Mouse (Mus musculus): ENCODE results near the gene Fbln2. TPM values are rescaled to one million over a fixed set of nuclear protein-coding genes. Genes with fewer than 3 reads are reported as not detected.
A peak's percentile ranks its signal among the peaks of the same experiment; 100 is the strongest.

Gene Fbln2
- polyA plus RNA-seq, 1 experiment from 2014 or later: 22.9 TPM

DNA sequence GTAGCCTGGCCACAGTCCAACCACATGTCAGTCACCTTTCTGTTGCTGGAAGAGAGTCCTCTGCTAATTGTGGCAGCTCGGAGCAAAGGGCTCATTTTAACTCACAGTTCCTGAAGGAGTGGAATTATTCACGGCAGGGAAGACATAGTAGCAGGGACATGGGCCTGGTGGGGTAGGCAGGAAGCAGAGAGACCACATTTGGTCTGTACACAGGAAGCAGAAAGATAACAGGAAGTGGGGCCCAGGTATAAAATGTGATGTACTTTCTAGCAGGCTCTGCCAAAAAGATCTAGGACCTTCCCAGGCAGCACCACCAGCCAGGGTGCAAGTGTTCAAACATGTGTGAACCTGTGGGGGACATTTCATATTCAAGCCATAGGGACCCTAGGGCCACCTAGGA, 39.9 kb upstream of the Fbln2 start:
- ATAC-seq (ENCODE audit: insufficient read depth) (no peak), DNase-seq (no peak)
- Histone ChIP-seq H3K4me2 (no peak overlapping the region), H3K9ac (no peak overlapping the region), H3K4me3 (ENCODE audit: low read depth, low read length) (no peak overlapping the region), H3K9me3 (ENCODE audit: low read depth, low read length) (no peaks in the 10 kb centered on the region), H3K27me3 (ENCODE audit: insufficient read depth, low read length) (no peaks in the 10 kb centered on the region), H3K36me3 (ENCODE audit: insufficient read depth) (peaks cover 7% of the 10 kb centered on the region; the same call in 1 of the 2 replicates), H3K4me1 (ENCODE audit: insufficient read depth) (no peaks in the 10 kb centered on the region), H3K27ac (ENCODE audit: low read depth) (no peak overlapping the region)
- WGBS: 62% methylated on average over 2 of the region's 2 CpGs
- TF ChIP-seq CTCF (IDR thresholded peaks at IDR 0.05; ENCODE audit: low read depth): no peak

DNA sequence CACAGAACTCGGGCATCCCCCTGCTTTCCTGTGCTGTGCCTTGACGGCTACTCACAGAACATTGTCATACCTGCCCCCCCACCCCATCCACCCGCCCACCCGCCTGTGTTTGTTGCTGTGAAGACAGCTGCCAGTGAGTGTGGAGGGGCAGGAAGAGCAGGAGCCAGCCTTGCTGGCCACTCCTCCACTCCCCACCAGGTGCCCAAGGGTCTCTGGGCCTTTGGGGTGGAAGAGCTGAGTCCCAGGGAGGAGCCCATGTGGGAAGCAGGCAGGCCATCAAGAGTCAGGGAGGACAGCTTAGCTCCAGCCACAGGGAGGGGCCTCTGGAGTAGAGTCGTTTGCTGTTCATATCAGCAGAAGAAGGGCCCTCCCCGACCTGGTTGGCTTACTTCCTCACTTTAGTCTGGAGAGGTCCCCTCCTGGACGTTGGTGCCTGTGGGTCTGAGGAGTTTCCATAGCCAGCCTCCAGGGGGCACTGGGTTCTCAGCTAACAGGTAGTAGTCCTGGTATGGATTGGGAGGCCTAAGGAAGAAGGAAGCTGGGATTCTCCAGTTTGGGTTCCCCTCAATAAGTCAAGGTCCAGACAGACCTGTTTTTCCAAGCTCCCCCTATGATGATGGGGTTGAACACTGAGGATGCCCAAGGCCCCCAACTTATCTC, 38.9 kb upstream of the Fbln2 start:
- Histone ChIP-seq H3K9ac (no peak overlapping the region), H3K9me3 (ENCODE audit: low read depth, low read length) (no peaks in the 10 kb centered on the region), H3K36me3 (ENCODE audit: insufficient read depth) (peaks cover 7% of the 10 kb centered on the region; the same call in 1 of the 2 replicates), H3K27ac (ENCODE audit: low read depth) (no peak overlapping the region), H3K4me2 (no peak overlapping the region), H3K4me1 (ENCODE audit: insufficient read depth) (no peaks in the 10 kb centered on the region), H3K4me3 (ENCODE audit: low read depth, low read length) (no peak overlapping the region), H3K27me3 (ENCODE audit: insufficient read depth, low read length) (no peaks in the 10 kb centered on the region)
- peak; percentile 72 for TF ChIP-seq CTCF (IDR thresholded peaks at IDR 0.05; ENCODE audit: low read depth)
- ATAC-seq (ENCODE audit: insufficient read depth) (peak; percentile 38; the same call in 1 of the 2 replicates), DNase-seq (peak; percentile 74)
- 35% methylated on average over 7 of the region's 7 CpGs for WGBS

DNA sequence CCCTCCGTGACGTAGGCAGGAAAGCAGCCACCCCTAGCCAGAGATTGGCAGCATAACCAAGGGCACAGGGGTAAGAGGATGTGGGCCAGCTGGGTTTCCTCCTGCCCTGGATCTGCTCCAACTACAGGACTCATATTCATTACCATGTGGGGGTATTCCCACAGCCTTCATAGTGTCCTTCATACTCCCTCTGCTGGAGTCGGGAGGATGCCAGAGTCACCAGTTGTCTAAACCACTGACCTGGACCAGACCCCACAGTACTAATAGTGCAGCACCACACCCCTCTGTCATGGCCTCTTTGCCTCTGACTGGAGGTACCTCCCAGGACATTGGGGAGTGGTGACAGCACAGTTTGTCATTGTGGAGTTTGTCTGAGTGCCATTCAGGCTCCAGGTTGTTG, 38.0 kb upstream of the Fbln2 start:
- Histone ChIP-seq H3K27me3 (ENCODE audit: insufficient read depth, low read length) (no peaks in the 10 kb centered on the region), H3K36me3 (ENCODE audit: insufficient read depth) (peaks cover 7% of the 10 kb centered on the region; the same call in 1 of the 2 replicates), H3K9me3 (ENCODE audit: low read depth, low read length) (no peaks in the 10 kb centered on the region), H3K4me1 (ENCODE audit: insufficient read depth) (no peaks in the 10 kb centered on the region), H3K4me3 (ENCODE audit: low read depth, low read length) (no peak overlapping the region), H3K9ac (no peak overlapping the region), H3K4me2 (no peak overlapping the region), H3K27ac (ENCODE audit: low read depth) (no peak overlapping the region)
- no peak for TF ChIP-seq CTCF (IDR thresholded peaks at IDR 0.05; ENCODE audit: low read depth)
- no peak for DNase-seq
- WGBS: 69% methylated on average over 3 of the region's 3 CpGs
- no peak for ATAC-seq (ENCODE audit: insufficient read depth)

DNA sequence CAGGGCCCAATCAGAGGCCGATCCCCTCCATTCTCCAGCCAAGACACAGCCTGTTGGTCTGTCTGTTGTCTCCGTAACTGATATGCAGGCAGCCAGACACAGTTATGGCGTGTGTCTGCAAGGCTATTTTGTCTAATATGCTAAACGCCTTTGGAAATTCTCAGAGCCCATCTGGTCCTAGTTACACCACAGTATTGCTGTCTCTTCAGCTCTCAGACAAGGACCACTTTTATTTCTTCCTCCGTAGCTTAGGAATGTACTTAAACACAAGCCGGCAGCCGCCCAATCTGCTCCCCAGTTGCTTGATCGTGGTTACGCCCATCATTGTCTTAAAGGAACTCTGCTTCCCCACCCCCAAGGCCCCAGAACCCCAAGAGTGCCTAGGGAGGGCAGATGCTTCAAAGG, 31.5 kb upstream of the Fbln2 start:
- Histone ChIP-seq H3K9ac (no peak overlapping the region), H3K36me3 (ENCODE audit: insufficient read depth) (no peaks in the 10 kb centered on the region), H3K4me2 (no peak overlapping the region), H3K27me3 (ENCODE audit: insufficient read depth, low read length) (no peaks in the 10 kb centered on the region), H3K4me3 (ENCODE audit: low read depth, low read length) (no peak overlapping the region), H3K9me3 (ENCODE audit: low read depth, low read length) (no peaks in the 10 kb centered on the region), H3K4me1 (ENCODE audit: insufficient read depth) (no peaks in the 10 kb centered on the region), H3K27ac (ENCODE audit: low read depth) (no peak overlapping the region)
- no peak for DNase-seq
- ATAC-seq (ENCODE audit: insufficient read depth): no peak
- WGBS: 50% methylated on average over 9 of the region's 9 CpGs
- no peak for TF ChIP-seq CTCF (IDR thresholded peaks at IDR 0.05; ENCODE audit: low read depth)

DNA sequence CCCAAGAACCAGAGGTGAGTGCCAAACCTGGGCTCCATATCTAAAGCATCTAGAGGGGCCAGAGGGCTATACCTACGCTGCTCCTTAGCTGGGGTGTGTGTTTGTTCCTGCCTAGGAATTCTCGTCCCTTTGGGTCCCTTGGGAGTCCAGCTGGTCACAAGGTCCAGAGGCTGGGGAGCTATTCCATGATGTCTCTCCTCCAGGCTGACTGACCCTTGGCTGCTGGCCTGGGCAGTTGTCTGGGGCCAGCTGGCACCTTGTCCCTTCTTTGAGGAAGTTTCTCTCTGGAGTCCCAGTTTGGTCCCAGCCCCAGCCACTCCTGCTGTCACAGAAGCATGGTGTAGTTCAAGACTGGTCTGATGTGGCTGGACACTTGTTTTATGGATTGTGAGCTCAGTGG, 30.9 kb upstream of the Fbln2 start:
- Histone ChIP-seq H3K4me2 (no peak overlapping the region), H3K27ac (ENCODE audit: low read depth) (no peak overlapping the region), H3K9ac (no peak overlapping the region), H3K4me3 (ENCODE audit: low read depth, low read length) (no peak overlapping the region), H3K9me3 (ENCODE audit: low read depth, low read length) (no peaks in the 10 kb centered on the region), H3K27me3 (ENCODE audit: insufficient read depth, low read length) (no peaks in the 10 kb centered on the region), H3K36me3 (ENCODE audit: insufficient read depth) (no peaks in the 10 kb centered on the region), H3K4me1 (ENCODE audit: insufficient read depth) (no peaks in the 10 kb centered on the region)
- TF ChIP-seq CTCF (IDR thresholded peaks at IDR 0.05; ENCODE audit: low read depth): no peak
- ATAC-seq (ENCODE audit: insufficient read depth) (no peak), DNase-seq (no peak)
- 72% methylated on average over 2 of the region's 2 CpGs for WGBS

GRCm38 (mm10) chr6:91182075-91182490, 30.2 kb upstream of the Fbln2 start:
- H3K27ac ChIP-seq (ENCODE audit: low read depth): no peak overlapping the region
- TF ChIP-seq CTCF (IDR thresholded peaks at IDR 0.05; ENCODE audit: low read depth): no peak
- no peak for DNase-seq

DNA sequence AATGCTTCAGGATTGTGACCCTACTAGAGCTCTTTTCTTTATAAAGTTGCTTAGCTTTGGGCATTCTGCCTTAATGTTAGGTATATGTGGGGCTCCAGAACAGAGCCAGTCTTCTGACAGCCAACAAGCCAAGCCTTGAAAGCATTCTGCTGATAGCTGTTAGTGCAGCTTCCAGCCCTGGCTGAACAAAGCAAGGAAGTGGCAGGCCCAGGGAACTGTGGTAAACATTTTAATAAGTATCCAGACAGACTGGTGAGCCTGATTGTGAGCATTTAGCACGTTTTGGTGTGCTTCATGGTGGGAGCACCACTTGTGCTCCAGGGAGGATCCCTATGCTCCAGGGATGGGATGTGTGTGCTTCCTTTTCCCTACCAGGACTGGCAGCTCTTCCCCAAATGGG, 29.2 kb upstream of the Fbln2 start:
- H3K4me1 ChIP-seq (ENCODE audit: insufficient read depth): no peaks in the 10 kb centered on the region
- H3K9me3 ChIP-seq (ENCODE audit: low read depth, low read length): no peaks in the 10 kb centered on the region
- ATAC-seq (ENCODE audit: insufficient read depth) (no peak), DNase-seq (no peak)
- no peak overlapping the region for H3K4me2 ChIP-seq
- 25% methylated on average over 1 of the region's 1 CpGs for WGBS
- TF ChIP-seq CTCF (IDR thresholded peaks at IDR 0.05; ENCODE audit: low read depth): no peak
- H3K27ac ChIP-seq (ENCODE audit: low read depth): no peak overlapping the region
- H3K9ac ChIP-seq: no peak overlapping the region
- H3K4me3 ChIP-seq (ENCODE audit: low read depth, low read length): no peak overlapping the region
- H3K36me3 ChIP-seq (ENCODE audit: insufficient read depth): no peaks in the 10 kb centered on the region
- no peaks in the 10 kb centered on the region for H3K27me3 ChIP-seq (ENCODE audit: insufficient read depth, low read length)

More at GRCm38 (mm10) chr6:91182075-91182490, 30.2 kb upstream of the Fbln2 start:
- no peaks in the 10 kb centered on the region for H3K4me1 ChIP-seq (ENCODE audit: insufficient read depth)
- H3K4me2 ChIP-seq: no peak overlapping the region
- WGBS: 70% methylated on average over 4 of the region's 4 CpGs
- no peak overlapping the region for H3K9ac ChIP-seq
- H3K4me3 ChIP-seq (ENCODE audit: low read depth, low read length): no peak overlapping the region
- no peaks in the 10 kb centered on the region for H3K36me3 ChIP-seq (ENCODE audit: insufficient read depth)
- H3K9me3 ChIP-seq (ENCODE audit: low read depth, low read length): no peaks in the 10 kb centered on the region
- ATAC-seq (ENCODE audit: insufficient read depth): no peak
- H3K27me3 ChIP-seq (ENCODE audit: insufficient read depth, low read length): no peaks in the 10 kb centered on the region

Data from lung, embryonic 14.5 days (tissue).